In the genomic region with DNA sequence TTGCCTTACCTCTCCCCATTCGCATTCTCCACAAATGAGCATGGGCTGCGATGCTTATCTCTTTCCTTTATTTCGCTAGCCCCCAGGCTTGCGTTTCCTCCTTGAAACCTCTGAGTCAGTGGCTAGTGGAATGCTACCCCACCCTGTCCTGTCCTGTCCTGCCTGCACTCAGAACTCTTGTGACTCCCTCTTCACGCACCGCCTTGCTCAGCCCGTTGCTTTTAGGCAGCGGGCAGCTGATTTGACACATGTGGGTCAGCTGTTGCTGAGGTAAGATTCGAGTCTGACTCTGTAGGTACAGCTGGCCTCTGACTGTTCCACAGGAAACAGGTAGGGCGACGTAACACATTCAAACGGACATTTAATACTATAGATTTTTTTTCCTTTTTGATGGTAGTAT, we compare ENCODE assay signal across 20 mouse cellular contexts.
DNase-seq lines count a peak whose midpoint lies in the region; ATAC-seq lines count a peak whose summit lies in the region.
"Had no signal": no experiment of that assay in that cellular context is flagged by ENCODE, and none has a peak within 500 bp of the region (broad histone marks: within the 10 kb centered on the region; RNA-seq: fewer than 3 reads in every experiment).

No protein-coding gene starts in this region.

- no peaks in the 10 kb centered on the region for H3K27me3 ChIP-seq in kidney, embryonic 14.5 days (ENCODE audit: control insufficient read depth, insufficient read depth, low read length)
- H3K27me3 ChIP-seq: forebrain, embryonic 13.5 days; hindbrain, embryonic 15.5 days; liver, embryonic 15.5 days had no signal

- H3K36me3 ChIP-seq in kidney, embryonic 14.5 days (ENCODE audit: control insufficient read depth, insufficient read depth, low read length): no peaks in the 10 kb centered on the region
- H3K36me3 ChIP-seq: heart, embryonic 13.5 days; hindbrain, embryonic 15.5 days; liver, embryonic 15.5 days had no signal

- 0 out of 2 replicates have a peak, but pooled peaks have one; percentile 49 for ATAC-seq in kidney, embryonic 14.5 days (ENCODE audit: low FRiP score, low TSS enrichment)
- ATAC-seq: forebrain, embryonic 13.5 days; intestine, postnatal 0 days had no signal

- H3K4me2 ChIP-seq in kidney, embryonic 14.5 days (replicated peaks; ENCODE audit: low read depth, low read length): no peak overlapping the region
- H3K4me2 ChIP-seq: forebrain, embryonic 13.5 days; heart, embryonic 13.5 days; hindbrain, embryonic 15.5 days; liver, embryonic 15.5 days had no signal

- DNase-seq in kidney, postnatal 4 days: no peak
- DNase-seq in urinary bladder, postnatal 14 days (ENCODE audit: low spot score): peak; percentile 36
- DNase-seq in urinary bladder, postnatal 25 days (ENCODE audit: low spot score): no peak
- peak; percentile 41 for DNase-seq in lung, postnatal 36 days
- no peak for DNase-seq in adrenal gland, postnatal 14 days
- no peak for DNase-seq in left cerebral cortex, postnatal 36 days (ENCODE audit: low spot score in 2 of 2)
- no peak for DNase-seq in layer of hippocampus, adult 8-10 months (ENCODE audit: low spot score in 2 of 2)
- DNase-seq: cerebellum, postnatal 14 days; embryo, embryonic 11 days; heart, adult 11 months; heart, postnatal 36 days; kidney, postnatal 14 days; spleen, adult 18-20 months; thymus, postnatal 4 days had no signal

- no peak overlapping the region for H3K9ac ChIP-seq in kidney, embryonic 14.5 days (ENCODE audit: low read depth, low read length)
- H3K9ac ChIP-seq: forebrain, embryonic 13.5 days; heart, embryonic 13.5 days; hindbrain, embryonic 15.5 days; liver, embryonic 15.5 days had no signal

- no peaks in the 10 kb centered on the region for H3K9me3 ChIP-seq in kidney, embryonic 14.5 days (ENCODE audit: control insufficient read depth, low read length)
- H3K9me3 ChIP-seq: forebrain, embryonic 13.5 days; heart, embryonic 13.5 days; hindbrain, embryonic 15.5 days; liver, embryonic 15.5 days had no signal

- intact Hi-C loops in left cerebral cortex, postnatal 36 days (cut with DNase I): no loop called here

- no peak overlapping the region for H3K4me3 ChIP-seq in kidney, embryonic 14.5 days (ENCODE audit: low read length)
- H3K4me3 ChIP-seq: forebrain, embryonic 13.5 days; heart, embryonic 13.5 days; hindbrain, embryonic 15.5 days; liver, embryonic 15.5 days had no signal

- no peak overlapping the region for H3K27ac ChIP-seq in kidney, embryonic 14.5 days (ENCODE audit: low read depth, low read length)
- H3K27ac ChIP-seq: forebrain, embryonic 13.5 days; heart, embryonic 13.5 days; hindbrain, embryonic 15.5 days; liver, embryonic 15.5 days had no signal

- no peaks in the 10 kb centered on the region for H3K4me1 ChIP-seq in kidney, embryonic 14.5 days (ENCODE audit: control insufficient read depth, insufficient read depth, low read length)
- H3K4me1 ChIP-seq: forebrain, embryonic 13.5 days; hindbrain, embryonic 15.5 days; liver, embryonic 15.5 days had no signal

- WGBS in kidney, embryonic 14.5 days: 59% methylated on average over 12 of the region's 12 CpGs

Comparison
In these comparisons a context has a peak if more than half of its experiments do, and no peak if none do; other contexts are left out.
1. DNase-seq: peak in urinary bladder, postnatal 14 days (single experiment) and lung, postnatal 36 days (single experiment); none in kidney, postnatal 4 days (0 of 2), urinary bladder, postnatal 25 days (single experiment), adrenal gland, postnatal 14 days (single experiment), left cerebral cortex, postnatal 36 days (0 of 2) and layer of hippocampus, adult 8-10 months (0 of 2).